Mouse (Mus musculus): ENCODE measurements around the gene Xlr3b. TPM values are rescaled to one million over a fixed set of nuclear protein-coding genes. Genes with fewer than 3 reads are reported as not detected.

The Xlr3b gene
- polyA plus RNA-seq, 1 experiment from 2014 or later, result 22.3 TPM

Other genes with a start within 250 kb of the Xlr3b start
- gene Zfp185, start 204.9 kb upstream of the Xlr3b start, polyA plus RNA-seq (2015; fragmentation: Nextera tagmentation; extraction: Ambion mirVana), result 1.0 and 1.4 TPM in 2 replicates
- not detected in 2 replicates for gene Pnma5, start 155.1 kb upstream of the Xlr3b start, polyA plus RNA-seq (2015; fragmentation: Nextera tagmentation; extraction: Ambion mirVana)
- 2.0 and 2.3 TPM in 2 replicates for gene Pnma3, start 127.4 kb upstream of the Xlr3b start, polyA plus RNA-seq (2015; fragmentation: Nextera tagmentation; extraction: Ambion mirVana)
- gene Xlr4a, start 109.7 kb upstream of the Xlr3b start, polyA plus RNA-seq (2015; fragmentation: Nextera tagmentation; extraction: Ambion mirVana), result 0.50 and 0.70 TPM in 2 replicates
- gene Xlr3a, start 95.1 kb upstream of the Xlr3b start, polyA plus RNA-seq (2015; fragmentation: Nextera tagmentation; extraction: Ambion mirVana), result 1.9 and 5.6 TPM in 2 replicates
- 0.32 TPM in 1 of 2 replicates, not detected in the other for gene Gm14685, start 75.2 kb upstream of the Xlr3b start, polyA plus RNA-seq (2015; fragmentation: Nextera tagmentation; extraction: Ambion mirVana)
- not detected in 2 replicates for gene Xlr5b, start 43.4 kb upstream of the Xlr3b start, polyA plus RNA-seq (2015; fragmentation: Nextera tagmentation; extraction: Ambion mirVana)
- gene DXBay18, start 42.8 kb upstream of the Xlr3b start, polyA plus RNA-seq (2015; fragmentation: Nextera tagmentation; extraction: Ambion mirVana), result 0.33 TPM in 1 of 2 replicates, not detected in the other
- gene Spin2d, start 15.2 kb upstream of the Xlr3b start, polyA plus RNA-seq (2015; fragmentation: Nextera tagmentation; extraction: Ambion mirVana), result not detected in 2 replicates
- 0.74 and 1.2 TPM in 2 replicates for gene Xlr4b, start 22.1 kb downstream of the Xlr3b start, polyA plus RNA-seq (2015; fragmentation: Nextera tagmentation; extraction: Ambion mirVana)
- 29.9 and 33.8 TPM in 2 replicates for gene F8a, start 36.1 kb downstream of the Xlr3b start, polyA plus RNA-seq (2015; fragmentation: Nextera tagmentation; extraction: Ambion mirVana)
- gene Xlr4c, start 50.9 kb downstream of the Xlr3b start, polyA plus RNA-seq (2015; fragmentation: Nextera tagmentation; extraction: Ambion mirVana), result 0.69 TPM in 1 of 2 replicates, not detected in the other
- 0.57 and 0.65 TPM in 2 replicates for gene Xlr3c, start 73.2 kb downstream of the Xlr3b start, polyA plus RNA-seq (2015; fragmentation: Nextera tagmentation; extraction: Ambion mirVana)
- not detected in 2 replicates for gene Xlr5a, start 100.8 kb downstream of the Xlr3b start, polyA plus RNA-seq (2015; fragmentation: Nextera tagmentation; extraction: Ambion mirVana)
- not detected in 2 replicates for gene Xlr5c, start 100.8 kb downstream of the Xlr3b start, polyA plus RNA-seq (2015; fragmentation: Nextera tagmentation; extraction: Ambion mirVana)
- gene Gm45015, start 144.6 kb downstream of the Xlr3b start, polyA plus RNA-seq (2015; fragmentation: Nextera tagmentation; extraction: Ambion mirVana), result not detected in 2 replicates
- gene Zfp275, start 150.4 kb downstream of the Xlr3b start, polyA plus RNA-seq (2015; fragmentation: Nextera tagmentation; extraction: Ambion mirVana), result 10.6 and 11.0 TPM in 2 replicates
- not detected in 2 replicates for gene Gm18336, start 206.5 kb downstream of the Xlr3b start, polyA plus RNA-seq (2015; fragmentation: Nextera tagmentation; extraction: Ambion mirVana)
- 0.31 and 0.43 TPM in 2 replicates for gene Zfp92, start 218.9 kb downstream of the Xlr3b start, polyA plus RNA-seq (2015; fragmentation: Nextera tagmentation; extraction: Ambion mirVana)
- not detected in 2 replicates for gene Trex2, start 243.1 kb downstream of the Xlr3b start, polyA plus RNA-seq (2015; fragmentation: Nextera tagmentation; extraction: Ambion mirVana)